Mouse (Mus musculus): ENCODE data around the gene Fbf1. TPM values are rescaled to one million over a fixed set of nuclear protein-coding genes. Genes with fewer than 3 reads are reported as not detected.

Fbf1 gene
- polyA plus RNA-seq, 1 experiment from 2014 or later, result 32.1 TPM

DNA sequence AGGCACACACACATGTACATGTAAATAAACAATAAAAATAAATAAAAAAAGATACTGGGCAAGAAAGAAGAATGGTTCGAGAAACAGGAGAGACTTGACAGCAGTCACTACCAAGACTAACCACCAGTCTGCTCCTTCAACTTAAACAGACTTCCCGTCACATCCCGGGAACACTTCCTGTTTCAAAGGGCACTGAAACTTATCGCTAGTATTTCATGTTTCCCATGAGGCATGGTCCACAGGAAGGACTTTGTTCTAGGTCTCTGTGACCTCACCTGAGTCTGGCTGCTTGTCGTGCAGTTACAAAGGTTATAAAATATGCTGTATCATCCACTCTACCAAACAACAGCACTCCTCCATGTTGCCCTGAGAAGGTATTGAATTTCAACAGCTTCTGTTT is 27.3 kb upstream of the Fbf1 start:
- Histone ChIP-seq H3K36me3 (ENCODE audit: control insufficient read depth, insufficient read depth, low read length) (no peaks in the 10 kb centered on the region), H3K9me3 (ENCODE audit: control insufficient read depth, low read length) (no peaks in the 10 kb centered on the region)
- no peak for DNase-seq (ENCODE audit: low spot score)

DNA sequence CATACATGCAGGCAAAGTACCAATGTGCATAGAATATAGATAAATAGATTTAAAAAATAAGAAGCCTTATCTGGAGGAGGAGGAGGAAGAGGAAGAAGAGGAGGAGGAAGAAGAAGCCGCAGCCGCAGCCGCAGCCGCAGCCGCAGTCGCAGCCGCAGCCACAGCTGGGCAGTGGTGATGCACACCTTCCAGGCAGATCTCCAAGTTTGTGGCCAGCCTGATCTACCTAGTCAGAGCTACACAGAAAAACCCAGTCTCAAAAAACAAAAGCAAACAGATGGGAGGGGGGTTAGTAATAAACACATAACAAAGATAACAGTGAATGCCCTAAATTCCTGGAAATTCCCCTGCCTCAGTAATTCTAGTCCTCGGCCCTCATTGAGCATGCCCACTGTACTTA is 26.7 kb upstream of the Fbf1 start:
- Histone ChIP-seq H3K9me3 (ENCODE audit: control insufficient read depth, low read length) (no peaks in the 10 kb centered on the region), H3K27ac (ENCODE audit: low read depth, low read length) (no peak overlapping the region), H3K4me3 (ENCODE audit: low read depth, low read length) (no peak overlapping the region), H3K4me1 (replicated peaks; ENCODE audit: control insufficient read depth, insufficient read depth, low read length) (no peaks in the 10 kb centered on the region), H3K36me3 (ENCODE audit: control insufficient read depth, insufficient read depth, low read length) (no peaks in the 10 kb centered on the region), H3K9ac (ENCODE audit: low read depth, low read length) (no peak overlapping the region), H3K27me3 (ENCODE audit: control insufficient read depth, insufficient read depth, low read length) (no peaks in the 10 kb centered on the region), H3K4me2 (replicated peaks; ENCODE audit: low read depth, low read length) (no peak overlapping the region)
- no peak for ATAC-seq (ENCODE audit: low FRiP score)
- DNase-seq (ENCODE audit: low spot score), result no peak
- 95% methylated on average over 8 of the region's 8 CpGs for WGBS

More for the DNA sequence above, 27.3 kb upstream of the Fbf1 start:
- Histone ChIP-seq H3K4me1 (replicated peaks; ENCODE audit: control insufficient read depth, insufficient read depth, low read length) (no peaks in the 10 kb centered on the region), H3K27ac (ENCODE audit: low read depth, low read length) (no peak overlapping the region), H3K4me2 (replicated peaks; ENCODE audit: low read depth, low read length) (no peak overlapping the region), H3K9ac (ENCODE audit: low read depth, low read length) (no peak overlapping the region), H3K27me3 (ENCODE audit: control insufficient read depth, insufficient read depth, low read length) (no peaks in the 10 kb centered on the region), H3K4me3 (ENCODE audit: low read depth, low read length) (no peak overlapping the region)
- ATAC-seq (ENCODE audit: low FRiP score), result no peak
- 76% methylated on average over 5 of the region's 5 CpGs for WGBS

- H3K27ac ChIP-seq (ENCODE audit: low read depth, low read length), result no peak overlapping the region
- no peak overlapping the region for H3K4me3 ChIP-seq (ENCODE audit: low read depth, low read length)
- DNase-seq (ENCODE audit: low spot score) (peak; percentile 6), ATAC-seq (ENCODE audit: low FRiP score) (no peak)
- H3K36me3 ChIP-seq (ENCODE audit: control insufficient read depth, insufficient read depth, low read length), result 0 out of 2 replicates have a peak, but pooled peaks cover 3% of the 10 kb centered on the region
- 47% methylated on average over 11 of the region's 11 CpGs for WGBS
- 0 out of 2 replicates have a peak overlapping the region, but pooled peaks have one; percentile 15 for H3K9ac ChIP-seq (ENCODE audit: low read depth, low read length)
- no peaks in the 10 kb centered on the region for H3K27me3 ChIP-seq (ENCODE audit: control insufficient read depth, insufficient read depth, low read length)
- no peak overlapping the region for H3K4me2 ChIP-seq (replicated peaks; ENCODE audit: low read depth, low read length)
- H3K4me1 ChIP-seq (replicated peaks; ENCODE audit: control insufficient read depth, insufficient read depth, low read length), result no peaks in the 10 kb centered on the region; the same call in 1 of the 2 replicates
- H3K9me3 ChIP-seq (ENCODE audit: control insufficient read depth, low read length), result no peaks in the 10 kb centered on the region
These were observed 19.4 kb upstream of the Fbf1 start for GRCm38 (mm10) chr11:116187226-116187930.

- WGBS, result 89% methylated on average over 11 of the region's 11 CpGs
- no peak overlapping the region for H3K27ac ChIP-seq (ENCODE audit: low read depth, low read length)
These were observed 18.4 kb upstream of the Fbf1 start for GRCm38 (mm10) chr11:116186360-116186759.

DNA sequence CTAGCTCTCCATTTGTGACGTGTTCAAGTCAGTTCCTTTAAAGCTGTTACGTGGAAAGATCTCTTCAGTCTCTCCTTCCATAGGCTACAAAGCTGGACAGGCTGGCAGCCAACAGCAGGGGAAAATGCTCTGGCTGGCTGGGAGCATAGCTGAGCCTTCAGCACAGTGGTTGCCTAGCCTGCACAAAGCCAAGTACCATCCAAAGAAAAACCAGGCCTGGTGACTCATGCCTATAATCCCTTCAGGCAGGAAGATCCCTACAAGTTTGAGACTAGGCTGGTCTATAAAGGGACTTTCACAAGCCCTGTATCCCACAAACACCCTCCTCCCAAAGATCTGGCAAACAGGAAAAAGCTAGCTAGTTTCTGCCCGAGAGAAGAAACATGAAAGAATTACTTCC is 17.9 kb upstream of the Fbf1 start:
- no peak for DNase-seq (ENCODE audit: low spot score)

More at GRCm38 (mm10) chr11:116186360-116186759, 18.4 kb upstream of the Fbf1 start:
- Histone ChIP-seq H3K9ac (ENCODE audit: low read depth, low read length) (no peak overlapping the region), H3K4me2 (replicated peaks; ENCODE audit: low read depth, low read length) (no peak overlapping the region), H3K4me3 (ENCODE audit: low read depth, low read length) (no peak overlapping the region), H3K9me3 (ENCODE audit: control insufficient read depth, low read length) (no peaks in the 10 kb centered on the region), H3K4me1 (replicated peaks; ENCODE audit: control insufficient read depth, insufficient read depth, low read length) (no peaks in the 10 kb centered on the region; the same call in 1 of the 2 replicates), H3K27me3 (ENCODE audit: control insufficient read depth, insufficient read depth, low read length) (no peaks in the 10 kb centered on the region), H3K36me3 (ENCODE audit: control insufficient read depth, insufficient read depth, low read length) (0 out of 2 replicates have a peak, but pooled peaks cover 3% of the 10 kb centered on the region)
- no peak for ATAC-seq (ENCODE audit: low FRiP score)
- no peak for DNase-seq (ENCODE audit: low spot score)

DNA sequence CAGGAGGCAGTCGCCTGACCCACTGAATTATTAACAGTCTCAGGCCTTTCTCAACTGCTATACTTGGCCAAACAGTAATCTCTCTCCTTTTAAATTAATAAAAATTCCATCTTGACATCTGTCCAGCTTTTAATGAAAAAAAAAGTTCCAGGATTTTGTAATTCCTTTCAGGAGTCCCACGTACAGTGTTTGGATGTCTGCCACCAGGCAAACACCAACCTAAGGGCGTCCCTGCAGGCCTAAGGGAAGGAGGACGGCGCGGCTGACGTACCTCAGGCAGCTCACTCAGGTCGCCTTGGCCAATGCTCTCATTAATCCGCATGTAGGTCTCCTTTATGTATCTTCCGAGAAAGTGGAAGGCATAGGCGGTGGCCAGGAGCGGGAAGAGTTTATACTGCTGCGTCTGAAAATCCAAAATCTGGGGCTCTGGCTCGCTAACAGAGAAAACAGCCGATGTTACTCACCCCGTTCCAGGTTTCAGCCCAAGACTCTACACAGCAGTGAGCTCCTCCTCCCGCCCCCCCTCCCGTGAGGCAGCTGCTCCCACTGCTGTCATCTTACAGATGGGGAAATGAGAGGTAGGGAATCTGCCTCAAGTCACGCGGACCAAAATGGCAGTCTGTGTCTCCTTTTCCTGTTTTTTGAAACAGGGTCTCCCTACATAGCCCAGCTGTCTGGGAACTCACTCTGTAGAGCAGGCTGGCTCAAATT is 10.6 kb upstream of the Fbf1 start:
- peaks cover 9% of the 10 kb centered on the region; the same call in 1 of the 2 replicates for H3K36me3 ChIP-seq (ENCODE audit: control insufficient read depth, insufficient read depth, low read length)
- H3K9ac ChIP-seq (ENCODE audit: low read depth, low read length), result no peak overlapping the region
- no peaks in the 10 kb centered on the region for H3K27me3 ChIP-seq (ENCODE audit: control insufficient read depth, insufficient read depth, low read length)
- DNase-seq (ENCODE audit: low spot score) (no peak), ATAC-seq (ENCODE audit: low FRiP score) (no peak)
- no peak overlapping the region for H3K27ac ChIP-seq (ENCODE audit: low read depth, low read length)
- H3K4me2 ChIP-seq (replicated peaks; ENCODE audit: low read depth, low read length), result no peak overlapping the region
- H3K4me3 ChIP-seq (ENCODE audit: low read depth, low read length), result no peak overlapping the region
- H3K9me3 ChIP-seq (ENCODE audit: control insufficient read depth, low read length), result no peaks in the 10 kb centered on the region
- 92% methylated on average over 20 of the region's 20 CpGs for WGBS
- H3K4me1 ChIP-seq (replicated peaks; ENCODE audit: control insufficient read depth, insufficient read depth, low read length), result no peaks in the 10 kb centered on the region

More for the DNA sequence above, 17.9 kb upstream of the Fbf1 start:
- Histone ChIP-seq H3K4me2 (replicated peaks; ENCODE audit: low read depth, low read length) (no peak overlapping the region), H3K9me3 (ENCODE audit: control insufficient read depth, low read length) (no peaks in the 10 kb centered on the region), H3K4me1 (replicated peaks; ENCODE audit: control insufficient read depth, insufficient read depth, low read length) (no peaks in the 10 kb centered on the region; the same call in 1 of the 2 replicates), H3K4me3 (ENCODE audit: low read depth, low read length) (no peak overlapping the region), H3K27ac (ENCODE audit: low read depth, low read length) (no peak overlapping the region), H3K27me3 (ENCODE audit: control insufficient read depth, insufficient read depth, low read length) (no peaks in the 10 kb centered on the region), H3K9ac (ENCODE audit: low read depth, low read length) (no peak overlapping the region), H3K36me3 (ENCODE audit: control insufficient read depth, insufficient read depth, low read length) (0 out of 2 replicates have a peak, but pooled peaks cover 3% of the 10 kb centered on the region)
- no peak for ATAC-seq (ENCODE audit: low FRiP score)
- 89% methylated on average over 3 of the region's 3 CpGs for WGBS

GRCm38 (mm10) chr11:116176010-116176409 is 8.0 kb upstream of the Fbf1 start:
- Histone ChIP-seq H3K9me3 (ENCODE audit: control insufficient read depth, low read length) (no peaks in the 10 kb centered on the region), H3K4me2 (replicated peaks; ENCODE audit: low read depth, low read length) (no peak overlapping the region), H3K36me3 (ENCODE audit: control insufficient read depth, insufficient read depth, low read length) (peaks cover 9% of the 10 kb centered on the region; the same call in 1 of the 2 replicates), H3K27me3 (ENCODE audit: control insufficient read depth, insufficient read depth, low read length) (no peaks in the 10 kb centered on the region), H3K4me3 (ENCODE audit: low read depth, low read length) (no peak overlapping the region), H3K27ac (ENCODE audit: low read depth, low read length) (no peak overlapping the region), H3K9ac (ENCODE audit: low read depth, low read length) (no peak overlapping the region), H3K4me1 (replicated peaks; ENCODE audit: control insufficient read depth, insufficient read depth, low read length) (no peaks in the 10 kb centered on the region)
- DNase-seq (ENCODE audit: low spot score), result no peak
- ATAC-seq (ENCODE audit: low FRiP score), result no peak
- 92% methylated on average over 7 of the region's 7 CpGs for WGBS

DNA sequence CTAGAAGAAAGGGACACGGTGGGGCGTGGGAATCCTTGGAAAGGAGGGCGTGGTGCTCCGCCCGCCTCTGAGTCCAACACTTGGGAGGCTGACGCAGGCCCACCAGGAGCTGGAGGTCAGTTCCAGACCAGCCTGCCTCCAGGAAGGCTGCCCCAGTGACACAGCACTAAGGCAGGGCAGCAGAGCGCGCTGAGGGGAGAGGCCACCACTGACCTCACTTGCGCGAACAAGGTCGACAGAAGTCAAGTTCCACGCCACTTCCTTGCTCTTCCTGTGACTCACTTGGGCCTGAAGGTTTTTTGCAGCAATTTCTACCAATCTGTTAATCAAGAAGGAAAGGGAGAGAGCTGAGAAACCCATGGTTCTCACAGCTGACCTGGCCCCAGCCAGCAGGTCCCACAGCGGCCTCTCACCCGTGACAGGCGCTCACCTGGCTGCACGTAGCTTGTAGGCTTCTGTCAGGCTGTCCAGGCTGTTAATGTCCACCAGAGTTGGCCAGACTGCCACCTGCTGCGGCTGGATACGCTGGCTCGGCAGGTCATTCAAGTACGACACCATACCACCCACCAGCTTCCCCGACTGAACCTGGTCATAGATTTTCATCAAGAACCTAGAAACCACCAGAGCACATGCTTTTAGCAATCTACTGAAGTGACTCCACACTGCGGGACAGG is 6.9 kb upstream of the Fbf1 start:
- ATAC-seq (ENCODE audit: low FRiP score) (no peak), DNase-seq (ENCODE audit: low spot score) (no peak)
- WGBS, result 93% methylated on average over 22 of the region's 22 CpGs
- Histone ChIP-seq H3K4me3 (ENCODE audit: low read depth, low read length) (no peak overlapping the region), H3K4me2 (replicated peaks; ENCODE audit: low read depth, low read length) (no peak overlapping the region), H3K27ac (ENCODE audit: low read depth, low read length) (no peak overlapping the region), H3K27me3 (ENCODE audit: control insufficient read depth, insufficient read depth, low read length) (no peaks in the 10 kb centered on the region), H3K9ac (ENCODE audit: low read depth, low read length) (no peak overlapping the region), H3K36me3 (ENCODE audit: control insufficient read depth, insufficient read depth, low read length) (peaks cover 9% of the 10 kb centered on the region; the same call in 1 of the 2 replicates), H3K9me3 (ENCODE audit: control insufficient read depth, low read length) (no peaks in the 10 kb centered on the region), H3K4me1 (replicated peaks; ENCODE audit: control insufficient read depth, insufficient read depth, low read length) (no peaks in the 10 kb centered on the region)
